Mouse (Mus musculus) neural tube, embryonic 10.5 days (tissue): ENCODE measurements around the gene Fntb.
"Not testable (repeated sequence)": the region's sequence is repeated elsewhere in the genome, so short reads cannot be mapped to it uniquely, and the experiment has no call there.

Experiments
- DNase-seq: peaks from one replicate; pipeline ENCODE4 v3.0.0-alpha.2; 2017; ENCODE audit warnings: low spot score; ENCODE audit errors: extremely low spot score

Gene Fntb

DNA sequence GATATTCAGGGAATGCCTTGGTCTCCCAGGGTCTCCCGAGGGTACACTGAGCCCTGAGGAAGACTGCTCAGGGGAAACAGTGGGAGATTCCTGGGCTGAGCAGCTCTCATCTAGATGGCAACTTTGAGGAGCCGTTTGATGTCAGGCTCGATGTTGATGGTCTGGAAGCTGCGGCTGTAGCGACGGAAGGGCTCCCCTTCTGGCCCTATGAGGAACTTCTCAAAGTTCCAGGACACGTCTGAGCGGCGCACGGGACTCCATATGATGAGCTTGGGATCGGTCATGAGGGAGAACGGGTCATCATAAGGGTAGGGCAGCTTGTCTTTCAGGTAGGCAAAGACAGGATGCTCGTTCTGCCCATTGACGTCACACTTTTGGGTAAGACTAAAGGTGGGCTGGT lies 27.2 kb downstream of the Fntb start:
- not testable (repeated sequence) for DNase-seq

DNA sequence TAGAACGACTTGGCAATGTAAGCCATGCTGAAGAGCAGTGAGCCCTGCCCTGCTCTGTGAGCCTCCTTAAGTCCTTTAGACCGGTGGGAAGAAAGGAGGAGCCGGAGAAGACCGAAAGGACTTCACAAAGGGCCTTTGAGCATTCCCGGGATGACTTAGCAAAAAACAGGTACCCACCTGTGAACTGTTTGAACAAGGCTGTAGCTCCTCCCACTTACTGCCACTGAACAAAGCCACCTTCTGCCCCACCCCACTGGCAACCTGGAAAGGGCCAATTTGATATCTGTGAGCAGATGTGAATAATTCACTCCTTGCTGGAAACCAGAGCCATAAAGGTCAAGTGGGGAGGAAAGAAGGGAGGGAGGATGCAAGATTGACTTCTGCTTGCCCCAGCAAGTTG lies 30.0 kb downstream of the Fntb start, which contains the start of gene Gpx2:
Gene Gpx2 (minus strand): TSS at position 205 of the 400 bp plus-strand sequence.
- DNase-seq, result no peak

DNA sequence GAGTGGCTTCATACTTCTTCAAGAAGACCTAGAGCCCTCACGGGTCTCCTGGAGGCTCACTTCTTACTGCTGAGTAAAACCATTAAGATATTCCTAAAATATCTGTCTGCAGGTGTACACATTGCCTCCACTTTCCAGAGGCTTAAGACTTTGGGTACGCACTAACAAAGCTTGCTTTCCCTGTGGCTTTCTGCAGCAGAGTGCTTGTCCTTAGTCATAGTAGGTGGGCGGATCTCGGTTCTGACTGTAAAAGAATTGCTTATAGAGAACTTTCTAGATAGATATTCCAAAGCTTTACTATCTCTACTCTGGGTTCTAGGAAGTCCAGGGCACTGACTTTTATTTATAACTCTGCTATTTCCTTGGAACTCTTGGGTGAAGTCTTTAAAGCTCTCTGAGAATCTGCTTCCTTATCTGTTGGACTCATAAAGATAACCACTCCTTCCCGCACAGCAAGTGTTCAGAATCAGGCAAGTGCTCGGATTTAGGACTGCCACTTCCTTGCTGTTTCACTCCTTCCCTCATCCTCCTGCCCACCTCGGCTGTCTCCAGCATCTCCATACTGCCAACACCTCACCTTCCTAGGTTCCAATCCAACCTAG lies 31.6 kb downstream of the Fntb start:
- DNase-seq, result no peak

DNA sequence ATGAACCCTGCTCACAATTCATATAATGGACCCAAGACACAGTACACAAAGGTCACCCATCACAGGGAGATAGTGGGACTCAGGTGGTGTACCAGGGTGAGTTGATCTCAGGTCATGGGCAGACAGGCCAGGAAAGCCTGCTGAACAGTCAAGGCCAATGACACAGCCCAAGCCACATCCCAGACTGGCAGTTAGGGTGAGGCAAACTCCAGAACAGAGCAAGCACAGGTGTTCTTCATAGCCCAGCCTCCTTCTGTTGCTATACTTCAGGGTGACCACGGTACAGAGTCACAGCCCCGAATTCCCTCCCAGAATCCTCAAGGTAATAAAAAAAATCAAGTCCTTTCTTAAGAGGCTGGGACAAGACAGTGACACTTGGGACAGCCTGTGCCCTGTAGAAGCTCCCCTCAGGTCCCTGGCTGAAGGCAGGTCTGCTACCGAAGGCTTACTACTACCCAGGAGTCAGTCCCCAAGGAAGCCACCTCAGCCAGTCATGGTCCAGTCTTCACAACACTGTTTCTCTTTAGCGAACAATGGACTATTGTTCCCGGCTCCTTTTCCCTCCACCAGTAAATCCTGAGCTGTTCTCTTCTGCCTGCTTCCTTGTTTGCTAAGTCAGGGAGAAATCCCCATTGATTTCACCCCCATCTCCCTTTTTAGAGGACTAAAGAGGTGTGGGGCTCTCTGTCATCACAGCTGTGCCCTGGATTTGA lies 32.8 kb downstream of the Fntb start:
- no peak for DNase-seq

GRCm38 (mm10) chr12:76803028-76803427 lies 37.6 kb downstream of the Fntb start:
- DNase-seq, result no peak

GRCm38 (mm10) chr12:76803700-76804252 lies 38.4 kb downstream of the Fntb start:
- DNase-seq, result peak; percentile 41

GRCm38 (mm10) chr12:76805056-76805811 lies 39.8 kb downstream of the Fntb start:
- no peak for DNase-seq

- no peak for DNase-seq
These were observed 42.4 kb downstream of the Fntb start for GRCm38 (mm10) chr12:76807796-76808195.

DNA sequence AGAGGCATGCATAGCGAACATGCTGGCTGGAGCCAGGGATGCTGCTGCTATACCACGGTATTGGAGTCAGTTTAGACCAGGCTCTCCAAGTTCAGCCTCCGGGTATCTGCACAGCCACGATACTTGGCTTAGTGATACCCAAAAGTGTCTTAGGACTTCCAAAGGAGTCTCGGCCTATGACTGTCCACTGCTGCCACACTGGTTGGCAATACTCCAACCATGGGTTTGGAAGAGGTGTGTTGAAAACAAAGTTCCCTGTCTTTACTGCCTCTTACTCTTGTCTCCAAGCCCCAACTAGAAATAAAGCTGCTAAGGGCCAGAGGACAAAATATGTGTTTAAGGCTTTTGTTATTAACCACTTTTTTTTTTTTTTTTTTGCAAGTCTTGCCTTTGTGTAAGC lies 45.1 kb downstream of the Fntb start:
- DNase-seq, result no peak

DNA sequence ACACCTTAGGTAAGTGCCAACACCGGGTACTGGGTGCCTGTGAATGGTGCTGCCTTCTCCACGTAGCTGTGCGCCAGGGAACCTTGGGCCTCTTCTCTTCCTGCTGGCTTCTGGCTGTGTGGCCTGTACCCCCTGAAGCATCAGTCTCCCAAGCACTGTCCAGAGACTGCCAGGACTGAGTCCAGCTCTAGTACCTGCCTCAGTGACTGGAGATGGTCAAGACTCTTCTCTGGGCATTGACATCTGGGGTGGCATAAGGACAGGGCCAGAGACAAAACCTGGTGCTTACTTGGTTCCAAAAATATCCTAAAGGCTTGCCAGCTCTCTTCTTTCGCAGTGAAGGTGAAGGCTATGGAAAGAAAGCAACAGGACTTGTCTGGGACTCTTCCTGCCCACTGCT lies 45.6 kb downstream of the Fntb start:
- DNase-seq, result no peak

DNA sequence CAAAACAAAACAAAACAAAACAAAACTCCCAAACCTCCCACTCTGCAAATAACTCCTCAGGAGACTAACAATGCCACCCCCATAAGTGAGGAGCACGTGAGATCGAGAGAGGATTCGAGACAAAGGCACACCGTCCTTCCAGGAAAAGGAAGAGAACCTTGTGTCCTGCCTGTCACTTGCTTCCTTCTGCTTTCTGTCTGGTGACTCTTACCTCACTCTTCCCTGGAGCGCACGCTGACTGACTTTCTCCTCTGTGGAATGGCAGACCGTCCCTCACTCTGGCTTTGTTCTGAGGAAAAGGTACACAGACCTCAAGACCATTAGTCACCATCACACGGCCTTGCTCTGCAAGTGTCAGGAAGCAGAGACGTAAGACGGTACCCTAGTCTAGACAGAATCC lies 48.2 kb downstream of the Fntb start:
- DNase-seq, result no peak

GRCm38 (mm10) chr12:76814120-76814519 lies 48.7 kb downstream of the Fntb start:
- no peak for DNase-seq

- no peak for DNase-seq
These were observed 51.3 kb downstream of the Fntb start for GRCm38 (mm10) chr12:76816720-76817119.

DNA sequence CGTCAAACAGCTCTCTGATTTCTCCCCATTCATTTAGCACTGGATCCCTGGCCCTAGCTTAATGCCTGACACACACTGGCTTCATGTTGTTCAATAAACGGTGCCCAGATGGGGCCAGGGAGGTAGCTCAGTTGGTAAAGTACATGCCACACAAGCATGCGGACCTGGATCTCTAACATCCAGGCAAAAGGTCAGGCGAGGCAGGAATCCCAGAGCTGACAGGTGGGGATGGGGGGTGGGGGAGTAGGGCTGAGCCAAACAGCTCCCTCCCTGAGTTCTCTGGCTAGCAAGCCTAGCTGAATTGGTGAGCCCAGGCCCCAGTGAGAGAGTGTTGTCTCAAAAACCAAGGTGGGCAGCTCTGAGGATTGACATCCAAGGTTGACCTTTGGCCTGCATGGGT lies 51.8 kb downstream of the Fntb start:
- DNase-seq, result no peak

DNA sequence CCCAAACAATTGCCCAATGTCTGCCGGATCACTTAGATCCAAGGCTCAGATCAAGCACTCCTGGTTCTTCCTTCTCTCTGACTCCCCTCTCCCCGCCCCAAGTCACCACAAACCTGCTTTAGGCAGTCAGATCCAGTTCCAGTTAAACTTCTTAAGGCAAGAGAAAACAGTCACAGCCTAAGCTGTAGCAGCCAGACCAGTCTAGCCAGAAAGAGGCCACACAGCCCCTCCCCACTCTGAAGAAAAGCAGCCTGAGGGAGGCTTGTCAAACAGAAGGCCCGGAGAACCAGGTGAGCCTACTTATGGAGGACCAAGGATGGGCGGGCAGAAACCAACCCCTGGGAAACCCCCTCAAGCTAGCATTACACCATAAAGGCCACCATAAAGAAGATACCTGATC lies 52.7 kb downstream of the Fntb start:
- DNase-seq, result no peak

DNA sequence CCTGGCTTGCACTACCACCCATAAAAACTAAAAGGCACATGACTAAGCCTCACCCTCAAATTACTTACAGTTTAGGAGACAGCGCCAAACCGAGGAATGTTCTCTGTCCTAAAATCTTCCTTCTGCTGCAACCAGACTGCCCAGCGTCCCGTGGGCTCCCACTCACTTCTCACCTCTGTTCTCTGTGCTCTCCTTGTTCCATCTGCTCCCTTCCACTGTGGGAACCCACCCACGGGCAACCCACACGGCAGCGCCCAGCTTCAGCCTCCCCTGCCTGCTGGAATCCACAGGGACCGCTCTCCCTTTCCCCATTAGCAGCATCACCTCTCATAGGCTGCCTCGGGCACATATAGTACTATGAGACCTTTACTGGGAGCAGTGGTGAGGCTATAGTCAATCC lies 53.5 kb downstream of the Fntb start:
- DNase-seq, result no peak

- DNase-seq, result no peak
These were observed 54.4 kb downstream of the Fntb start for GRCm38 (mm10) chr12:76819816-76820215.

DNA sequence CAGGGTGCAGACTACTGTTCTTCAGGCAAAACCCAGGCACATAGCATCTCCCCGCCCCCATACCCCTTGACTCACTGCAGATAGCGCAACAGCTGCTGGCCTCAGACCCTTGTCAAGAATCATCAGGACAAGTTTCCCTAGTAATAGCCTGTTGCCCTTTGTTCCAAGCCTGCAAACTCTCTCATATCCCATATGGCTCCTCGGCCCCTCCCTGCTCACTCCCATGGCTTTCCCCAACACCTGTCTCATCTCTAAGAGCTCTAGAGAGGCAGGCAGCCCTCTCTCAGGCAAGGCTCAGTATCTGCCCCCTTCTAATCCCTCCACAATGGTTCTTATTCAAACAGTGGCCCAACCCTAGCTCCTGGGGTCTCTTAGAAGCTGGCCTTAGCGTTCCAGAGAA lies 55.2 kb downstream of the Fntb start:
- DNase-seq, result peak; percentile 25

DNA sequence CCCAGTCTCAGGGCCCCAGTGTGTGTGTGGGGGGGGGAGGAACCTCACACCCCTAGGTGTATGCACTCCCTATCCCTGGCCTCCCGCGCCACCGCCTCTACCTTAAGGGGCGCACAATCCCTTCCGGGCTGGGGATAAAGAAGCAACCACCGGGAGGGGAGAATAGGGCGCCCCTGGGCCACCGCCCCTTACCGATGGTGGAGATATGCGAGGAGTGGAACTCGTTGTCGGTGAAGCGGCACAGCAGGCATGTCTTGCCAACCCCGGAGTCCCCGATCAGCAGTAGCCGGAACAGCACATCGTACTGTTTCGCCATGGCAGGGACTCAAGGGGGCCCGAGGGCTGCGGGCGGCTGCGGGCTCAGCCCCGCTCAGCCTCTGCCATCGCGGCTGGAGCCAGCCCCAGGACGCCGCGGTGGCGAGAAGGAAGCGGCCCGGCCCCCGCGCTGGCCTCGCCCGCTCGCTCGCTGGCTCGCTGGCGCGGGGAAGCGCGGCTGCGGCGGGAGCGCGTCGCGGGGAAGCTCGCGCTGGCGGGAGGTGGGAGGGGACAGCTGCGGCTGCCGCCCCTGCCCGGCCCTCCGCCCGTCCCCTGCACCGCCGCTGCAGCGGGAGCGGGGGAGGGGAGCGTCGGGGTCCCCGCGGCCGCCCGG lies 56.7 kb downstream of the Fntb start:
- peak; percentile 61 for DNase-seq

DNA sequence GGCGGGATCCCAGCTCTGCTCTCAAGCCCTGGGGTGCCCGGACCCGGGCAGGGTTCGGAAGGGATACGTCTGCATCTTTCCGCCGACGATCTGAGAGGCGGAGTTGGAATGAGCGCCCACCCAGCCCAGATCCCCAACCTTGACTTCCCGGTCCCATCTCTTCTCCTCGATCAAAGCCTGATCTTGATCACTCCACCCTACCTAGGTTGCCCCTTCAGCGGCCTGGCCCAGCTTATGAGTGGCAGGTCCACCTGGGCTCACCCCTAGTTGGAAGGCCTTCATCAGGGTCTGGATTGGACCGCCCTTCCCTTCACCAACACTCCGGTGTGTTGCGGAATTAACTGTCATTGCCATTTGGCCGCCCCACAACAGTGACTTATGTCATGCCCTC lies 57.3 kb downstream of the Fntb start, which contains the start of gene Rab15:
Gene Rab15 (minus strand): TSS at position 258 of the 391 bp plus-strand sequence.
- peak; percentile 56 for DNase-seq

GRCm38 (mm10) chr12:76825283-76825682 lies 59.9 kb downstream of the Fntb start:
- DNase-seq, result no peak

DNA sequence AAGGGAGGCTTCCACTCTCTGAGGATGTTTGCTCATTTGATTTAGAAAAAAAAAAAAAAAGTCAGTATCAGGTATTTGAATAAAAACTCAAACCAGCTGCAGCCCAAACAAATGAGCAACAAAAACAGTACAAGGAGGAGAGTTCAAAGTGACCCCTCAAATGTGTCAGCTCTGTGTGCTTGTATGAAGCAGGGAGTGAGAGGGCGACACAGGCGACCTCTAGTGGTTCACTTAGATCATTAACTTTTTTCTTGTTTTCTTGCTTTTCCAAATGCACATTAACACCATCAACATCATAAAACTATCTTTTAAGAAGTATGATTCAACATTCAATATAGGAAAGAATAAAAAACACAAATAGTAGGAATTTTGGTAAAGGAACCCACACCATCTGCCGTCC lies 67.3 kb downstream of the Fntb start:
- DNase-seq, result no peak
